Mouse (Mus musculus) MEL (cell line): ENCODE measurements around the gene Celf2.

Source experiments
- MEF2A ChIP-seq: IDR thresholded peaks from 2 replicates; pipeline ENCODE4 v1.6.1; 2014; ENCODE audit warnings: low read depth, mild to moderate bottlenecking, inconsistent platforms, low read length, improper control_type of control experiment; ENCODE audit not compliant: poor library complexity, insufficient replicate concordance, severe bottlenecking; ENCODE audit errors: extremely low read depth
- TAL1 ChIP-seq: IDR thresholded peaks from 2 replicates; pipeline ENCODE4 v1.6.1; 2012; ENCODE audit warnings: mild to moderate bottlenecking, inconsistent platforms, low read length, moderate library complexity, mixed read lengths
- TCF12 ChIP-seq: IDR thresholded peaks from 2 replicates; pipeline ENCODE4 v1.6.1; 2014; ENCODE audit warnings: low read depth, mild to moderate bottlenecking, inconsistent platforms, low read length, improper control_type of control experiment, moderate library complexity

DNA sequence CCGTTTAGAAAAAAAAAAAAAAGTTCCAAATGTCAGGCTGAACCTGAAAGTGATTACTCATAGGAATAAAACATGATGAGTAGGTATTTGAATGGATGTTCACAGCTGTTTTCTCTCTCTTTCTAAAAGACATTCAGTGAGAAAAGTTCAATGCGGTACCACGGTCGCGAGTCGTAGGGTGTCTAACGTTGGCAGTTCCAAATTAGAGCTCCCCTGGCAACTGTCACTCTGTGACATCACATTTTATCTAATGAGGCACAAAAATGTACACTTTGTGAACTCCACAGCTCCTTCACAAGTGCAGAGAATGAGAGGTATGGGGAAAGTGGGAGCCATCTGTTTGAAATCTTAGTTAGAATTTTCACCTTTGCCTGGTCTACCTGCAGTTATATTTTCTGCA is 274.8 kb downstream of the Celf2 start:
- TF ChIP-seq TCF12 (no peak), MEF2A (no peak), TAL1 (no peak)
